Mouse (Mus musculus) c-Kit-positive CD71-negative TER-119-negative erythroid progenitor cells, embryonic 14.5 days (primary cell): Measurements from ENCODE around the gene Bbs2.
"Not testable (repeated sequence)": the region's sequence is repeated elsewhere in the genome, so short reads cannot be mapped to it uniquely, and the experiment has no call there.

Source experiments
- DNase-seq: peaks from one replicate; pipeline ENCODE4 v3.0.0-alpha.2; 2013; ENCODE audit warnings: low read depth

Bbs2 gene

GRCm38 (mm10) chr8:94098996-94099395, 268 bp upstream of the Bbs2 start:
- no peak for DNase-seq

- DNase-seq, result no peak
Measured at GRCm38 (mm10) chr8:94094281-94094680, 4.4 kb downstream of the Bbs2 start.

DNA sequence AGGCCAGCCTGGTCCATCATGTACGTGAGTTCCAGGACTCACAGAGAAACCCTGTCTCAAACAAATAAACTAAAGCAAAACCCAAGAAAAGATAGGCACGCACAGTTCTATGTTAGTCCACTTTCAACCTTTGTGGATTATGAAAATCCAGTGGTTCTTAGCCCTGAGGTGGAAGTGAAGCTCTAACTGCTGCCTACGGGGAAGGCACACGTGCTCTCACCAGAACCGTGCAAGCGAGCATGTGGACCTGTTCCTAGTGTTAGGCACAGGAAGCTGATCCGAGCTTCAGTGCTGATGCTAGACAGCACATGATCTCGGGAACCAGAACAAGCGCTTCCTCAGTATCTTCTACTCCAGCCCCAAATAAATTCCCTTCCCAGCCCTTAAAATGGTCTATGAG, 5.9 kb downstream of the Bbs2 start:
- no peak for DNase-seq

- DNase-seq, result no peak
Measured at GRCm38 (mm10) chr8:94089715-94090114, 9.0 kb downstream of the Bbs2 start.

GRCm38 (mm10) chr8:94087964-94088363, 10.8 kb downstream of the Bbs2 start:
- no peak for DNase-seq

GRCm38 (mm10) chr8:94076461-94077192, 22.1 kb downstream of the Bbs2 start:
- DNase-seq, result no peak

DNA sequence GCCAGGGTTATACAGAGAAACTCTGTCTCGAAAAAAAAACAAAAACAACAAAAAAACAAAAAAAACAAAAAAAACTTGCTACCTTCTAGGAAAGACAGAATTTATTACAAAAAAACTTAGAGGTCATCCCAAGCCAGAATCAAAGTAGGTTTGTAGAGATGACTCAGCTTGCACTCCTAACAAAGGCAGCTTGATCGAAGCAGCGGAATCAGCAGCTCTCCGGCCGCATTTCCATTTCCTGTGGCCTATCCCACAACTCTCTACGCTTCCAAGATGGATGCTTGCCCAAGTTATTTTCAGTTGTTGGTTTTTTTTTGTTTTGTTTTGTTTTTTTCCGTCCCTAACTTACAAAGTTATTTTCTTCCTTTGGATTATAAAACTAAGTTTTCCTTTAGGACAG, 29.9 kb downstream of the Bbs2 start:
- DNase-seq, result no peak

GRCm38 (mm10) chr8:94066121-94066863, 32.4 kb downstream of the Bbs2 start:
- no peak for DNase-seq

DNA sequence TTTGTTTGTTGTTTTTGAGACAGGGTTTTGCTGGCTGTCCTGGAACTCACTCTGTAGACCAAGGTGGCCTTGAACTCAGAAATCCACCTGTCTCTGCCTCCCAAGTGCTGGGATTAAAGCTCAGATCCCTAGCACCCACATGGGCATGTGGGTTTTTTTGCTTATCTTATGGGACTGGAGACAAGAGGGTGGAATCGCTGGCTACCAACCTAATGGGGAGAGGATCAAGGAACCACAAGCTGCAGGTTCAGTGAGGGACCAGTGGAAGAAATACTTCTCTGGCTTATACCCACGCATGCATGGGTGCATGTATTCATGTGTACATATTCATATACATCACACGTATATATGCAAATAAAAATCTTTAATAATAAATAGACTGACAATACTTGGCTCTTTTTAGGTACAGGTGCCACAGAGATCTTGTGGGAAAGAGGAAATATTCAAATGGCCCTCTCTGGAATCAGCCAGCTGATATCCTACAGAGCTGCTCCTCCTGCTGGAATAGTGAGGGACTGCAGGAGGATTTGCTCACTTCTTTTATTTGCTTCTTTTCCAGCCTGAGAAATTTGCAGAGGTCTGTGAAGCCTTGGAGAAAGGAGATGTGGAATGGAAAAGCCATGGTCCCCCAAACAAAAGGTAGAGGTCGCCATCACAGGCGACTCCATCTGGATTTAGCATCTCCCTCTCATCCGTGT, 41.4 kb downstream of the Bbs2 start:
- no peak for DNase-seq

DNA sequence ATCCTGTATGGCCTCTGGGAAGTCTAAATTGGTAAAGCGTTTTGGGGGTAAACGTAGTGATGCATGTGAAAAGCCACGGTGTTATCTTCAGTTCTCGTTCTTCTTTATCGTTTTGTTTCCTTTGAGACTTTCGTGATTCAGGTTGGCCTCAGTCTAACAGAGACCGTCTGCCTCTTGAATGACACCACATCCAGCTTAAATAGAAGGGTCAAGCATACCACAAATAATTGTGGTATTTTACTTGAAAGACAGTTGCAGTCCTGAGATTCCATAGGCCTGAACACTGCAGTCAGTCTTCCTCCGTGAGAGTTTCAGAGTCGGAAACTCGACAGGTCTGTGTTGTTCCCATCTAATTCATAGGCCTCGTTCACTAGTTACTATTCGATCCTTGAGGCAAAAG, 46.0 kb downstream of the Bbs2 start:
- no peak for DNase-seq

DNA sequence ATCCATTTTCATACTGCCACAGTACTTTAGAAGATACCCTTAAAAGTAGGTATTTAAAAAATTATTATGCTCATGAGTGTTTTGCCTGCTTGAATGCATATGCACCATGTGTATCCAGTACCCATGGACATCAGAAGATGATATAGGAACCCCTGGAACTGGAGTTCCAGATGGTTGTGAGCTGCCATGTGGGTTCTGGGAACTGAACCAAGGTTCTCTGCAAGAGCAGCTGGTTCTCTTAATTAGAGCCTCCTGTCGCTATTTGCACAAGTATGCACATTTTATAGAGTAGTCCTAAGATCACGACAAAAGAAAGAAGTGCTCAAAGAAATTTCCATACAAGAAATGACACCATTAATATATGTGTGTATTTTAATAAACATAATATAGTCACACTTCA, 50.9 kb downstream of the Bbs2 start:
- DNase-seq, result no peak

- DNase-seq, result no peak
Measured at GRCm38 (mm10) chr8:94037806-94038205, 60.9 kb downstream of the Bbs2 start.

GRCm38 (mm10) chr8:94036944-94037524, 61.7 kb downstream of the Bbs2 start, which contains the start of the genes Nudt21 and Ogfod1:
Gene Nudt21 (minus strand): TSS chr8:94037031.
Gene Ogfod1 (plus strand): TSS chr8:94037198.
- peak; percentile 99 for DNase-seq

DNA sequence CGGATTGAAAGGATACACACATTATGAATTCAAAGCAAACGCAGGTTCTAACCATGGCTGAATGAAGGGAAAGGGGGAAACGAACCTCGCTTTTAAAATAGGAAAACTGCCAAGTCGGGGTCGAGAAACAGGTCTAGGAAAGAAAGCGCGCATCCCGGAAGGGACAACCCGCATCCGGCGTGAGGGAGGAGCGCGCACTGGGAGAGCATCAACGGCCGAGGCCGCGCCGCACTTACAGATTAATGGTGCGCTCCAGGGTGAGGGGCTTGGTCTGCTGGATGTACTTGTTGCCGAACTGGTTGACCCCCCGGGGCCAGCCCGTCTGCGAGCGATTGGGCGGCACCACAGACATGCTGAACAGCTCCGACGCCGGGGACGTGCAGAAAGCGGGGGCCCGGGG, 62.2 kb downstream of the Bbs2 start:
- DNase-seq, result not testable (repeated sequence)

- DNase-seq, result no peak
Measured at GRCm38 (mm10) chr8:94035200-94035599, 63.5 kb downstream of the Bbs2 start.

GRCm38 (mm10) chr8:94033601-94034000, 65.1 kb downstream of the Bbs2 start:
- DNase-seq, result no peak

GRCm38 (mm10) chr8:94029701-94030100, 69.0 kb downstream of the Bbs2 start:
- no peak for DNase-seq

DNA sequence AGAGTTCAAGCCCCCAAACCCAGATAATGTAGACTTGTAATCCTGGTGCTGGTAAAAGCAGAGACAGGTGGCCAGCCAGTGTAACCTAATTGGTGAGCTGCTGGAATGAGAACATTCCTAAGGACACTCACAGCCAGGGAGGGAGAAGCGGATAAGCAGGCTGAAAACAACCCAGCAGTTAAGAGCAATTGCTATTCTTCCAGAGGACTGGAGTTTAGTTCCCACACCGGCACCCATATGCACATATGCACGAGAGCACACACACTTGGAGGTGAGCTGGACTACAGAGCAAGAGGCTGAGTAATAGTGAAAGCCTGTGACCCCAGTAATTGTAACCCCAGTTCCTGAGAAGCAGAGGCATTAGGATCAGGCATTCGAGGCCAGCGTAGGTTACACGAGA, 74.8 kb downstream of the Bbs2 start:
- DNase-seq, result no peak
